Comparison of ENCODE assay signal across 8 mouse cellular contexts in the genomic region with DNA sequence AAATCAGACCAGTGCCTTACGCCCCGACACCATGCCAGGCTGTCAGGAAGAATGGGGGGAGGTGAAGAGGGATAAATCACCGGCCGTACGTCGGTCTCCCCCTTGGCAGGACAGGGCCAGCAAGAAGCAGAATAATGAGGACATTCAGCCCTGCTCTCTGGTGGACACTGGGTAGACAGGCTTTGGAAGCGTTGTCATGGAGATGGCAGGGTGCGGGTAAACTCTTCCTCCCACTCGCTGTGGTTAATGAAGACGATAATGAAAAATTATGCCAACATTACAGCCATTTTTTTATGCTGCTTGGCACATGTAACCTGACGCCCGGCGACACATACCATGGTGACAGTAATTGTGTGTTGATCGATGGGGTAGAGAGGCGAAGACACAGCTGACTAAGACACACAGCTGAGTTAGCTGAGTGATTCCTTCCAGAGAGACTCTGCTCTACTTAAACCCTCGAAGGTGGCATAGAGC.
DNase-seq lines count a peak whose midpoint lies in the region; ATAC-seq lines count a peak whose summit lies in the region.

No protein-coding gene starts in this region.

- intact Hi-C loops in gastrocnemius, postnatal 36 days (cut with DNase I) = no loop called here

- whole genome bisulfite sequencing in midbrain, embryonic 13.5 days = 2% methylated on average over 16 of the region's 16 CpGs

- peak; percentile 63 to 79 for DNase-seq in adrenal gland, adult (ENCODE audit: inconsistent age in 2 of 2, low spot score in 1 of 2)
- no peak for DNase-seq in adrenal gland, postnatal 4 days (ENCODE audit: low spot score in 2 of 2)
- DNase-seq in cerebellum, adult 18-20 months = peak; percentile 16 to 22
- DNase-seq in forelimb bud, embryonic 11.5 days (ENCODE audit: low read depth, low spot score) = peak; percentile 48
- peak; percentile 23 to 65 for DNase-seq in left cerebral cortex, adult 8-10 months (ENCODE audit: low spot score in 2 of 2)
- DNase-seq in gastrocnemius, postnatal 36 days = no peak
- no peak for DNase-seq in gastrocnemius, postnatal 25 days

- peak; percentile 96 for ATAC-seq in midbrain, embryonic 13.5 days

- peak overlapping the region; percentile 41 for H3K4me2 ChIP-seq in midbrain, embryonic 13.5 days (replicated peaks)

- H3K27ac ChIP-seq in midbrain, embryonic 13.5 days = peak overlapping the region; percentile 83

- no peaks in the 10 kb centered on the region for H3K36me3 ChIP-seq in midbrain, embryonic 13.5 days

- H3K9ac ChIP-seq in midbrain, embryonic 13.5 days (replicated peaks) = no peak overlapping the region; the same call in 1 of the 2 replicates

- H3K9me3 ChIP-seq in midbrain, embryonic 13.5 days = no peaks in the 10 kb centered on the region

- H3K4me3 ChIP-seq in midbrain, embryonic 13.5 days (replicated peaks) = 0 out of 2 replicates have a peak overlapping the region, but pooled peaks have one; percentile 1

- H3K4me1 ChIP-seq in midbrain, embryonic 13.5 days (replicated peaks) = peaks cover 30% of the 10 kb centered on the region

- peaks cover 24% of the 10 kb centered on the region for H3K27me3 ChIP-seq in midbrain, embryonic 13.5 days

Comparison
In these comparisons a context has a peak if more than half of its experiments do, and no peak if none do; other contexts are left out.
1. DNase-seq: peak in adrenal gland, adult (2 of 2), cerebellum, adult 18-20 months (2 of 2), forelimb bud, embryonic 11.5 days (single experiment) and left cerebral cortex, adult 8-10 months (2 of 2); none in adrenal gland, postnatal 4 days (0 of 2), gastrocnemius, postnatal 36 days (0 of 2) and gastrocnemius, postnatal 25 days (single experiment).